Mouse (Mus musculus): ENCODE measurements around the gene Ovch2. TPM values are rescaled to one million over a fixed set of nuclear protein-coding genes. Genes with fewer than 3 reads are reported as not detected.

The Ovch2 gene
- polyA plus RNA-seq, 1 experiment from 2014 or later, result not detected

GRCm38 (mm10) chr7:107738726-107739125, 62.3 kb downstream of the Ovch2 start:
- H3K27me3 ChIP-seq, result no peaks in the 10 kb centered on the region
- ATAC-seq (ENCODE audit: low FRiP score), result no peak
- no peak overlapping the region for H3K9ac ChIP-seq
- no peaks in the 10 kb centered on the region for H3K4me1 ChIP-seq
- no peak overlapping the region for H3K27ac ChIP-seq
- no peak overlapping the region for H3K4me2 ChIP-seq
- H3K4me3 ChIP-seq (replicated peaks), result no peak overlapping the region
- WGBS, result 34% methylated on average over 2 of the region's 2 CpGs
- no peaks in the 10 kb centered on the region for H3K36me3 ChIP-seq (replicated peaks)
- H3K9me3 ChIP-seq, result no peaks in the 10 kb centered on the region

DNA sequence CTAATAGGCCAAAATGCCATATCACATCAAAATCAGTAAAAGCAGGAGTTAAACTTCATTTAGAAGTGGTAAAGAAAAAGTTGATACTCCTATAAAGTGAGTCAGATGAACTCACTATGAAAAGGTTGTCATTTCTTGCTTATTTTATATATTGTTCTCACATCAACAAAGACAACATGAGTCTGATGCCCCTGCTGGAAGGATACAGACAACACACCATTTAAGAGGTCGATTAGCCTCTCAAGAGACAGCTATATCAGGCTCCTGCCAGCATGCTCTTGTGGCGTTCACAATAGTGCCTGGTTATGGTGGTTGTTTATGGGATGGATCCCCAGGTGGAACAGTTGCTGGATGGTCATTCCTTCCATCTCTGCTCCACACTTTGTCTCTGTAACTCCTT, 67.8 kb downstream of the Ovch2 start:
- Histone ChIP-seq H3K36me3 (replicated peaks) (no peaks in the 10 kb centered on the region), H3K9me3 (no peaks in the 10 kb centered on the region), H3K4me3 (replicated peaks) (no peak overlapping the region), H3K4me2 (no peak overlapping the region), H3K4me1 (no peaks in the 10 kb centered on the region), H3K9ac (no peak overlapping the region), H3K27me3 (no peaks in the 10 kb centered on the region), H3K27ac (no peak overlapping the region)
- 73% methylated on average over 2 of the region's 2 CpGs for WGBS
- no peak for ATAC-seq (ENCODE audit: low FRiP score)

Other genes with a start within 250 kb of the Ovch2 start
- gene Olfml1, start 233.8 kb downstream of the Ovch2 start, polyA plus RNA-seq (2016; fragmentation: Nextera tagmentation; extraction: Ambion mirVana), result 4.1 and 5.7 TPM in 2 replicates
- 2.0 and 2.7 TPM in 2 replicates for gene Ppfibp2, start 206.0 kb downstream of the Ovch2 start, polyA plus RNA-seq (2016; fragmentation: Nextera tagmentation; extraction: Ambion mirVana)
- not detected in 2 replicates for gene 5330417H12Rik, start 176.0 kb downstream of the Ovch2 start, polyA plus RNA-seq (2016; fragmentation: Nextera tagmentation; extraction: Ambion mirVana)
- 0.17 TPM in 1 of 2 replicates, not detected in the other for gene Cyb5r2, start 43.2 kb downstream of the Ovch2 start, polyA plus RNA-seq (2016; fragmentation: Nextera tagmentation; extraction: Ambion mirVana)
- gene Olfr467, start 11.1 kb upstream of the Ovch2 start, polyA plus RNA-seq (2016; fragmentation: Nextera tagmentation; extraction: Ambion mirVana), result not detected in 2 replicates
- gene Olfr469, start 24.3 kb upstream of the Ovch2 start, polyA plus RNA-seq (2016; fragmentation: Nextera tagmentation; extraction: Ambion mirVana), result not detected in 2 replicates
- not detected in 2 replicates for gene Olfr470, start 46.3 kb upstream of the Ovch2 start, polyA plus RNA-seq (2016; fragmentation: Nextera tagmentation; extraction: Ambion mirVana)
- gene Olfr472, start 96.7 kb upstream of the Ovch2 start, polyA plus RNA-seq (2016; fragmentation: Nextera tagmentation; extraction: Ambion mirVana), result not detected in 2 replicates
- gene Olfr473, start 129.2 kb upstream of the Ovch2 start, polyA plus RNA-seq (2016; fragmentation: Nextera tagmentation; extraction: Ambion mirVana), result not detected in 2 replicates
- gene Olfr474, start 153.4 kb upstream of the Ovch2 start, polyA plus RNA-seq (2016; fragmentation: Nextera tagmentation; extraction: Ambion mirVana), result not detected in 2 replicates
- not detected in 2 replicates for gene Olfr476, start 163.6 kb upstream of the Ovch2 start, polyA plus RNA-seq (2016; fragmentation: Nextera tagmentation; extraction: Ambion mirVana)
- gene Olfr477, start 185.5 kb upstream of the Ovch2 start, polyA plus RNA-seq (2016; fragmentation: Nextera tagmentation; extraction: Ambion mirVana), result not detected in 2 replicates
- not detected in 2 replicates for gene Olfr478, start 232.8 kb upstream of the Ovch2 start, polyA plus RNA-seq (2016; fragmentation: Nextera tagmentation; extraction: Ambion mirVana)
- gene Olfr479, start 249.5 kb upstream of the Ovch2 start, polyA plus RNA-seq (2016; fragmentation: Nextera tagmentation; extraction: Ambion mirVana), result not detected in 2 replicates